Mouse (Mus musculus) right cerebral cortex, postnatal 36 days (tissue): ENCODE data around the gene Ormdl1.
"Not testable (repeated sequence)": the region's sequence is repeated elsewhere in the genome, so short reads cannot be mapped to it uniquely, and the experiment has no call there.

Experiments
- DNase-seq, 2 experiments: peaks; one replicate each; pipeline ENCODE4 v3.0.0; 2022; ENCODE audit warnings: low spot score in 2 of 2, mixed read lengths in 1 of 2

Ormdl1 gene

DNA sequence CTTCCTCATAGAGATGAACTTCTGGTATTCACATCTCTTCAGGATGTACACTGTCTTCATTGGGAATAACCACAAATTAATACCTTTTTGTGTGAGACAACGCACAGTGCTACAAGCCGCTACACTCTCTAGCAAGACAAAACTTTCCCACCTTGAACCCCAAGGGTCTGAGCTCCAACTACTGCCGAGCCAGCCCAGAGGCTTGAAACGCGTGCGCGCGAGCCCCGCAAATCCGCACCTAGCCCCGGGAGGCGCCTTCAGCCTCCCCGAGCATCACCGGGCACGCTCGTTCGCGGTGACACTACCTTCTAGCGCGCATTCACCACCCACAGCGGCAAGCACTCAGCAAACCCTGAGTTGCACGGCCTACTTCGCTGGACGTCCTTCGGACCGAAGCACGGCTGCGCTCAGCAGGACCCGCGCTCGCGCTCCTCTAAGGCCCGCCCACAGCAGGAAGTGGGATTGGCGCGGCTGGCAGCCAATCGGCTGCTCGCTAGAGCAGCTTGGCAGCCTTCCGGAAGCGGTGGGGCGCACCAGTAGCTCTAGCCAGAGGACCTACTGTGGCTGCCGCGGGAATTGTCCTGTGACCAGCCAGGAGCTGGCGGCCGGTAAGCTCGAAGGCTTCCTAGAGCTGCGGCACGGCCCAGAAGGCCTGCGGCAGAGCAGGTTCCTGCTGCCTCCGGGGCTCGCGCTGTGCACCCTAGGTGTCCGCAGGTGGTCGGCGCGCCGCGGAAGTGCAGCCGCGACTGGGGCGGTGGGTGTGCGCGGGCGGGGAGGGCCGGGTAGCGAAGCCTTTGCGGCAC lies at the start of gene Ormdl1, which contains the start of the genes Pms1 and Gm28778:
Gene Ormdl1, plus strand, starts transcription at position 515 of the 803 bp plus-strand sequence.
Gene Pms1, minus strand, starts transcription at position 438 of the 803 bp plus-strand sequence.
Gene Gm28778, plus strand, starts transcription at position 531 of the 803 bp plus-strand sequence.
- DNase-seq, result peak; percentile 92 to 93

DNA sequence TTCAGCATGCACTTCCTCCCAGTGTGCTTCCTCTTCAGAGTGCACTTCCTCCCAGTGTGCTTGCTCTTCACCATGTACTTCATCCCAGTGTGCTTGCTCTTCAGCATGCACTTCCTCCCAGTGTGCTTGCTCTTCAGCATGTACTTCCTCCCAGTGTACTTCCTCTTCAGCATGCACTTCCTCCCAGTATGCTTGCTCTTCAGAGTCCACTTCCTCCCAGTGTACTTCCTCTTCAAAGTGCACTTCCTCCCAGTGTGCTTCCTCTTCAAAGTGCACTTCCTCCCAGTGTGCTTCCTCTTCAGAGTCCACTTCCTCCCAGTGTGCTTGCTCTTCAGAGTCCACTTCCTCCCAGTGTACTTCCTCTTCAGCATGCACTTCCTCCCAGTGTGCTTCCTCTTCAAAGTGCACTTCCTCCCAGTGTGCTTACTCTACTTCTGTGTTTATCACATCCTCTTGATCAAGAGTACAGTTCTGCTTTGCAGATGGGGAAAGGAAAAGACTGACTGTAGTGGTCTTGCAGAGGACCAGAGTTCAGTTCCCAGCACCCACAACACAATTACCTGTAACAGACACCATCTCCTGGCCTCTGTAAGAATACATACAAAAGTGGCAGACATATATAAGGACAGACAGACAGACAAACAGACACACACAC lies 31.8 kb upstream of the Ormdl1 start:
- not testable (repeated sequence) for DNase-seq

DNA sequence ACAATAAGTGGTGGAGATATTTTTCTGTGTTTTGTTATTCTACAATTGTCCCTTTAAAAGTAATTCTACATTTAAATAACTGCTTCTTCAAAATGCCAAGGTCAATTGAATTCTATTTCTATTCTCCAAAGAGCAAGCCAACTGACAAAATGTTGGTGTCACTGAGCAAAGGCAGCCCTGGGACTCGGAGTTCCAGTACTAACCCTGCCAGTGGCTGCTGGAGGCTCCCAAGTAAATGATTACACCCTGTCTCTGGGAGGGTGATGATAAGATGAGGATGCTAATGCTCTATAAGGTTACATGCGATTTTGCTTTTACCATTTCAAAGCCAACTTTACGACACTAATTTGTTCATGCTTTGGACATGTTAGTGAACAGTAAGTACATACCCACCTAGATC lies 27.0 kb upstream of the Ormdl1 start:
- DNase-seq, result no peak

DNA sequence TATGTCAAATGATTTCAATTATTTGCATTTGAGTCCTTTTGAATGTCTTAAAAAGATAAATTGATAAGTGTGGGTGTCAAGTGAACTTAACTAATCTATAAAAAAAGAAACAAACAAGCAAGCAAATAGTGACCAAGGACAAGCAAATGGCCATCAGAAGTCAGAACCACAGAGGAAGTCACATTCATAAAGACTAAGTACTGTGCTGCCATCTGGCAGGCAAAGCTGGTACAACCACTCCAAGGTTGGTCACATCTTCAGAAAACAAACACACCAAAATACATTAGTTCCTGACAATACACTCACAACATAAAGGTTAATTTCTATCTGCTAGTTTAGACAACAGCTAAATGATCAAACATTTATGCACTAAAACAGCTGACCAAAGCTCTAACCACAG lies 24.2 kb upstream of the Ormdl1 start:
- peak; percentile 13 to 29 for DNase-seq

DNA sequence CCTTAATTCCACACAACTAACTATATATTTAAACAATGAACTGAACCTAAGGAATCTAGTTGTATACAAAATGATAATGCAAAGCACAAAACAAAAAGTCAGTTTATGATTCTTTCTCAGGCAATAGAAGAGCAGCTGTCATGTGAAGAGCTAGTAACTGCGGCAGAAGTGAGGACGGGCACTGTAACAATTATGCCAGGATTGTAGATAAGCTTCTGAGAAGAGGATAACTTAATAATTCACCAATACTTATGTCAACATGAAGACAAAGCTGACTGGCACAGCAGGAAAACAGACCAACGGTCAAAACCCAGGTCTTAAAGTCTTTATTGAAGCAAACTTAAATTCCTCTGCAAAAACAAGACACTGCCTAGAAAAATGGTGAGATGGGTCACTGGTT lies 5.7 kb upstream of the Ormdl1 start:
- no peak for DNase-seq

DNA sequence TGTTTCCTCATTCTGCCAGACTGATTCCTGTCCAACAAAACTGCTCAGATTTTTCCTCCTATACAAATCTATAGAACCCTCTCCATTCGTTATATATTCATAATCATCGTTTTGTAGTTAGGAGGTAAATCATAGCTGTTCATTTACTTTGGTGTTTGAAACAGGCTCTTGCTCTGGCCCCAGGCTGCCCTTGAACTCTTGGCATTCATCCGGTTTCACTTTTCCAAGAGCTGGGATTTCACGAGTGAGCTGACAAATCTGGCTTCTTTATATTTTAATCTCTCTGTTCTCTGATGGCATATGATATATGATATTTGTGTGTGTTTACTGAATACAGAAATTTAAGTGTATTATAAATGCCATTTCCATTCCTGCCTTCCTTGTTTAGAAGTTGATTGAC lies 3.6 kb downstream of the Ormdl1 start:
- DNase-seq, result no peak

DNA sequence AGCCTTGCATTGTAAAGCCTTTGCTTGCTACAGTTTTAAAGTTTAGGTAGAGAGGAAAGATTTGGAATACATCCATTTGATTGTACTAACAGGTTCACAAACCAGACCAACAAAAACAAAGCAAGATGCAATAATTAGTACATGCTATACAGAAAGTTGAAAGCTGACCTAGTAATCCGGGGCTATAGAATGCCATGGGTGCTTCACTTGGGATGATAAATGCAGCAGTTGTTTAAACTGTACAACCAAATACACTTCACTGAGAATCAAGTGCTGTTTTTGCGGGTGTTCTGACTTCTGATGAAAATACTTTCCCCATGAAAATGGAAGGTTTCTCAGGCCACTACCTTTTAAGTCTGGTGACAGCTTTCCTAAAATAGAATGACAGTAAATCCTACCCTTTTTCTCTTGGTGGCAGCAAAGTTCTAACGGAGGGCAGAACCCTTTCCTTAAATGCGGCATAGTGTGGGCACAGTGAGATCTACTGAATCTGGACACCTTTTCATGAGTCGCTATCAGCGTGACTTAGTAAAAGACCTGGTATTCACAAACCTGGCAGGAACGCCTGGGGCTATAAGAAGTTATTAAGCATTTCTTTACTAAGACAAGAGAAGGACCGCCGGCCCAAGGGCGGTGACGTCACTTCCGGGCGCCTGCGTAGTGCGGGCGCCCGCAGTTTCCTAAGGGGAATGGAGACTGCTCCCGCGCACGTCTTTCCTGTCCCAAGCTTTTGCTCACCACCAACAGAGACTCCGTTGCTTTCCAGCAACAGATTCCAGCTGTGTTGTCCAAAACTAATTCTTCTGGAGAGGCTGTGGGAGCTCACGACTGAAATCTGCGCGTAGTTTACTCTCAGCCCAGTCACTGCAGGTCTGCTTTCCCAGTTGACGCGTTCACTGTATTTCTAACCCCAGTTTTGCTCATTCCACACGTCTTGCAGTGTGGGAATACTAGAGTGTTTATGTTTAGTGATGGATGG lies 16.4 kb downstream of the Ormdl1 start, which contains the start of gene Osgepl1:
Gene Osgepl1, plus strand, starts transcription at position 636 of the 979 bp plus-strand sequence.
- peak; percentile 78 to 79 for DNase-seq

DNA sequence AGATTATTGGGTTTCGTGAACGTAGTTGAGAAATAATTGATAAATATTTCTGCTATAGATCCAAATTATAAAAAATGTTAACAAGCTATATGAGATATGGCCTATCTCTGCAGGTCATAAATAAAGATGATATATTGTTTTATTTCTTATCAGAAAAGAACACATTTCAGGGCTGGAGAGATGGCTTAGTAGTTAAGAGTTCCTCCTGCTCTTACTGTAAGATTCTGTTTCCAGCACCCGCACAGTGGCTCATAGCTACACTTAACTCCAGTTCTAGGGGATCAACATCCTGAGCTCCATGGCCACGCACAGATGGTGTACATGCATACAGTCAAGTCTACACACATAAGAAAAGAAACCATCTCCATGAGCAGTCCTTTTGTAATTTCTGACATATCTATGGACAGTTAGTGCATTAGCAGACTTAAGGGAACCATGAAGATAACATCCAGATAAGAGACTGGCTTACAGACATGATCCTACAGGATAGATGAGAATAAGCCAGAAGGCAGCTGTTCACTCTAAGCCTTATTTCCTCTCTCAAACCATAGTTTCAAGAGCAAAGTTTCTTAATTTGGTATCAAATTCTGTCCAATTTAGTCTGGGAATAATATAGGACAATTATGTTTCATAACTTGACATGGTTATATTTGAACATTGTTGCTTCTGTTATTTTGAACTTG lies 24.9 kb downstream of the Ormdl1 start:
- no peak for DNase-seq

DNA sequence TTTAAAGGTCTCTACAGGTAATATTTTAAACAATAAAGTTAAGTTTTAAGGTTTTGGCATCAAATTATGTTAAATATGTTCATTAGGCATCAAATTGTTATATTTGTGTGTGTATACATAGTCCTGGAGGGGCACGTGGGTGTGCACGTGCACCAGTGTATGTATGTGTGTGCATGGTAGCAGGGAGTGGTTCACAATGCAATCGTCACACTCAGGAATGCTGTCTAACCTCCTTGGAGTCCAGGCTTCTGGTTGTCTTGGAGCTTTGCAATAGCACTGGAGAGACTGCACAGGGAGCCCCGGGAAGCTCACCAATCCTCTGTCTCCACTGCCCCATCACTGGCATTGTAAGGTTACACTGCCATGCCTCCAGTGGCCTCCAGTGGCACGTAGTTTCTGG lies 26.4 kb downstream of the Ormdl1 start:
- DNase-seq, result no peak

DNA sequence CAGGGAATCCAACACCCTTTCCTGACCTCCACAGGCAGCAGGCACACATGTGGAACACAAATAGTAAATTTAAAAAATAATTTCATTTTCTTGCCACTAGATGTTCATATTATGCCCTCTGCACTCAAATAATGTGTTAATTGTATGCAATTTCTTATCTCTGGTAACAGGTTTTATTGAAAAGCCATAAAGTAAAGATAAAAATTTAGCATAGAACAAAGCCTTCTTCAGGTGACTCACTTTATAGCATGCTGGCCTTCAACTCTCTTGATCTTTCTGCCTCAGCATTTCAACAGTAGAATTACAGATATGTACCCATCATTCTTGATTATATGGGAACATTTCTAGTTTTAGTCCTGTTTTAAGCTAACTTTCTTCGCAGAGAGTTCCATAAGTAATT lies 27.4 kb downstream of the Ormdl1 start:
- DNase-seq, result no peak

DNA sequence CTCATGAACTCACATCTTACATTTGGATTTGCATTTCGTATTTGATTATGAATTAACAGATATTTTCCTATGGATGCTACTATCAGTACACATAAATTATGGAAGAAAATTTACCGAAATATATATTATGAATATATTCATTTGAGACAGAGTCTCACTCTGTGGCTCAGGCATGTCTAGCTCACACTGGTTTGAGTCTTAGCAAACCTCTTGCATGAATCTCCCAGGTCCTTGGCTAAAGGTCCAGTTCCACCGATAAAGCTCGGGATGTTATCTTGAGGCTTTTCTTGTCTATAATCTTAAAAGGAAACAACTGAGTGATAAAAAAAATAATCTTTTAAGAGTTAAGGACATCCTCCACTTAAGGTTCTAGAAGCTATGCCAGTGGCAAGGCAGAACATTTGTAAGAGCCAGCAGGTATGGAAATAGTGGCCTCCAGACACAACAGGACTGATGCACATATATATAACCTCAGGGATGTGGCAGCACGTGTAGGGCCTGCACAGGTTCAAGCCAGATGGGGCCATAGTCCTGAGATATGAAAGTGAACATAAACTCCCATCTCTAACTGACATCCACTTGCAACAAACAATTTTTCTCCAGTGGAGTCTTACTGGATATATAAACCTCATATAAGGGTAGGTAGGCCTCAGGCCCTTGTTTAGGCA lies 28.1 kb downstream of the Ormdl1 start:
- no peak for DNase-seq

DNA sequence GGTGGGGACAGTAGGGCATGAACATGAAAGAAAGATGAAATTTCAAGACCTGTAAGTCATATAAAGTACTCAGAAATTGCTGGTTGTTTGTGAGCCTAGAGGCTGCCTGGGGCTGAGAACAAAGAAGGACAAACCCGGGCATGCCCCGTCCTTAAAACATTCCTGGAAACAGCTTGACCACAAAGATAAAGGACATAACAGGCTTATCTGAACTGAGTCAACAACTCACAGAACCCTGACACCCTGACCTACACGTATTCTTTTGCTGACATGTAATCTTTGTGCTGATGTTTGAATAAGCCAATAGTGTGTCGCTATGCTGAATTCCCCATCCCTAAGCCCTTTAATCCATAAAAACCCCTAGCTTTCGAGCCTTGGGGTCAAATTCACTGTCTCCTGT lies 36.6 kb downstream of the Ormdl1 start:
- not testable (repeated sequence) for DNase-seq

DNA sequence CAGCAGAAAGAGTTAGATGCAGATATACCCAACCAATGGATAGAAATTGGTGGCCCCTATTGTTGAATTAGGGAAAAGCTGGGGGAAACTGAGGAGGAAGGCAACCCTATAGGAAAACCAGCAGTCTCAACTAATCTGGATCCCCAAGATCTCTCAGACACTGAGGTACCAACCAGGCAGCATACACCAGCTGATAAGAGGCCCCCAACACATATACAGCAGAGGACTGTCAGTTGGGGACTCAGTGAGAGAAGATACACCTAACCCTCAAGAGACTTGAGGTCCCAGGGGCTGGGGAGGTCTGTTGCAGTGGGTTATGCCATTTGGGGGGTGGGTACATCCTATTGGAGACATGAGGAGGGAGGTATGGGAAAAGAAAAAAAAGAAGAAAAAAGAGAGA lies 38.6 kb downstream of the Ormdl1 start:
- DNase-seq, result no peak

DNA sequence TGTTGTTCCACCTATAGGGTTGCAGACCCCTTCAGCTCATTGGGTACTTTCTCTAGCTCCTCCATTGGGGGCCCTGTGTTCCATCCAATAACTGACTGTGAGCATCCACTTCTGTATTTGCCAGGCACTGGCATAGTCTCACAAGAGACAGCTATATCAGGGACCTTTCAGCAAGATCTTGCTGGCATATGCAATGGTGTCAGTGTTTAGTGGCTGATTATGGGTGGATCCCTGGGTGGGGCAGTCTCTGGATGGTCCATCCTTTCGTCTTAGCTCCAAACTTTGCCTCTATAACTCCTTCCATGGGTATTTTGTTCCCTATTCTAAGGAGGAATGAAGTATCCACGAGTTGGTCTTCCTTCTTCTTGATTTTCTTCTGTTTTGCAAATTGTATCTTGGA lies 40.5 kb downstream of the Ormdl1 start:
- DNase-seq, result not testable (repeated sequence)

DNA sequence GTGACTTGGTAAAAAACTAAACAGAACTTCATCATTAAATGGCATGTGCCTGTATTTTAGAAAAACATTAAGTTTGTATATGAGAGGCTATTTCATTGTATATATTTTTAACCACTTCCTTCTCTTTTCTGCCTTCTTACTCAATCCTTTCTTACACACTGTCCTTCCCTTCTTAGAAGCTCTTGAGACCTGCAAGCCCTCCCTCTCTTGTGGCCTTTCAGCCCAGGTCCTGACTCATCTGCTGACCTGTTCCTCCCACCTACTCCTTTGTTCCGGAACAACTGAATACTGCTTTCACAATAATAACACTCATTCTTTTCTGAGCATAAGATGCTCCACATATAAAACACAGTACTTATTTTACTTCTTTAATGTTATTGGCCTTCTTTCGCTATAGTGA lies 44.2 kb downstream of the Ormdl1 start:
- DNase-seq, result no peak

DNA sequence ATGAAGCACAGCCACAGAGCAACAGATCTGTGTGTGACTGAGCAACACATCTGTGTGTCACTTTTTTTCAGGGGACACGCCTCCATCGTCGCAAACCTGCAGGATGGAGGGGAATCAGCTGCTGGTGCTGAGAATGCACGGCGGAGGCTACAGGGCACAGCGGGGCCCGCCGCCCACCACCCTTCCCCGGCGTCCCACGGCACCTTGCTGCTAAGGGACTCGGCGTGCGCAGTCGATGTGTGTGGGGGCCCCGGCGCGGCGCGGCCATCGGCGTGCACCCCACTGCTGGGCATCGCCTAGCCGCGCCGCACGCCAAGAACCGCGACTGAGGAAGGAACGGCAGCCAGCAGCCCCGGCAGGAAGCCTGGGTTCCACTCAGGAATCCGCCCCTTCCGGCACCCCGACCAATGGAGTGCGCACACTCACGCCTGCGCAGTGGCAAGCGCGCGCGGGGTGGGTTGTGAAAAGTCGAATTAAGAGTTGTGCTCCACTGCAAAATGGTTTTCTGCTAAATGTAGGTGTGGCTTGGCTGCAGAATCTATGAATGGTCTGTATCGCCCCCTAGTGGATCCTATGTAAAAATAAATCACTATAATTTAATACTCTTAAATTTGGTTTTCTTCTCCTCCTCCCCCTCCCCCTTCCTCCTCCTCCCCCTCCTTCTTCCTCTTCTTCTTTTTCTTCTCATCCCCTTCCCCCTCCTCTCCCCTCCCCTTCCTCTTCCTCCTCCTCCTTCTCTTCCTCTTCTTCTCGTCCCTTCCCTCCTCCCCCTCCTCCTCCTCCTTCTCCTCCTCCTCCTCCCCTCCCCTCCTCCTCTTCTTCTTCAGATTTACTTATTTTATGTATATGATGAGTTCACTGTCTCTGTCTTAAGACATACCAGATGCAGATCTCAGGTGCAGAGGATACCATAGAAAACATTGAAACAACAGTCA lies 55.7 kb downstream of the Ormdl1 start, which contains the start of the genes Asdurf, Gm28551 and Asnsd1:
Gene Asdurf, minus strand, starts transcription at position 293 of the 935 bp plus-strand sequence.
Gene Gm28551, minus strand, starts transcription at position 341 of the 935 bp plus-strand sequence.
Gene Asnsd1, minus strand, starts transcription at position 426 of the 935 bp plus-strand sequence.
- DNase-seq, result peak; percentile 94 to 96

DNA sequence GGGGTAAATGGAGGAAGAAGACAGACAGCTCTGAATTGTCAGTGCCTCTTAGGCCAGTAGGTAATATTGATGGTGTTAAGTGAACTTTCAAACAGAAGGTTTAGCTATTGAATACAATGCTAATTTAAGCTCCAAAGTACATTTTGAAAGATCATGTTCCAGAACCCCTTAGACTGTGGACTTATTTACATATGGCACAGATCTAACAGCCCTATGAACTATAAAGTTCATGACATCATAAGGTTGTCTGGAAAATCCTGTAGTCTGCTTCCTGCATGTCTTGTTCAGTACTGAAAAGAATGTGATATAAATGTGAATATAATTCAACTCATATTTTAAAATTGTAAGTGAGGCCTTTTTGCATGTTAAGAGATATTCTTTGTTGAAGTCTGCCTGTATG lies 62.1 kb downstream of the Ormdl1 start:
- DNase-seq, result no peak
